Mouse (Mus musculus): Measurements from ENCODE around the gene Nsfl1c.

Gene Nsfl1c

DNA sequence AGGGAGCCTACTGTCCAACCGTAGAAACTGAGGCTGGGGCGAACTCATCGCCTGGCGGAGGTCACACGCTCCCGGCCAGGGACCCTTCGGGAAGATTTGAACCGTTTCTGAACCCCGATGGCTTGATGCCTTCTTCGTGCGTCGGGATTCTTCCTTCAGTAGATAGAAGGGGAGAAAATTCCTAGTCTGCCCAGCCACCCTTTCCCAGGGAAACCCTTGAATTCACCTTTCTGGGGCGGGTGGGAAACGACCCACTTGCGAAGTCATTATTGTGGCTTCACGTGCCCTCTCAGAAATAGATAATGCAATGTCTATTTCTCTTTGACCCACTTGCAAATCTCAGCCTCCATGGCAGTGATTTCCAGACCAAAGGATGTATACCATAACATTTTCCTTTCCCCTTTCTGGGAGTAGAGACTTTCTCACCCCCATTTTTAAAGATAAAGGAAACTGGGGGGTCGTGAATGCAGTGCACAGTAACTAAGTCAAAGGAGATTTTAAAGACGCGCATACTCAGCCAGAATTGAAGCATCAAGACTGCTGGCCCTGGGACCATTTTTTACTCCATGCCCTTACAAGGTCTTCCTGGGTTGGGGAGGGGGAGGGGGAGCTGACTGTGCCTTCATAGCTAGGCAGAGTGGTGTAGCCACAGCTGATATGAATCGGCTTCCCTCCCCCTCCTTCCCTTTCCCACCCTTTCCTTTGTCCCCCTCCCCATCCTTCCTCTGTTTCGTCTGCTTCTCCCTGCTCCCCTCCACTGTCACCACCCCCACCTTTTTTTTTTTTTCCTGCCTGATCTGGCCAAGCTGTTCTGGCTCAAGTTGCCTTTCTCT is 49.3 kb downstream of the Nsfl1c start:
- no peak for DNase-seq (ENCODE audit: low read depth, low spot score)

DNA sequence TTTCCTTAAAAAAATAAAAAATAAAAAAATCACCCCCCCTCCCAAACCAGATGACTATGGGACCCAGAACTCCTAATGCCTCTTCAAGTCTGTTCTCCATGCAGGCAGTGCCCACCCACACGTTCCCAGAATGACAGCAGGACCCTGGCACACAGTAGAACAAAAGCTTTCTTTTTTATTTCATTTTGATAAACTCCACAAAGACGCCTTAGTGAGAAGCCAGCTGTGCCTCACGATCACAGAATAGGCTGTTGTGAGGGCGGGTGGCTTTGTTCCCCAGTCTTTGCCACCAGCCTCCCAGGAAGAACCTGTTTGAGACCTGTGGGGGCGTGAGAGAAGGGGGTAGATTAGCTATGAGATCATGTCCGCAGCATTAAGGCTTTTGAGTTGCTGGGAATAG is 50.7 kb downstream of the Nsfl1c start:
- DNase-seq (ENCODE audit: low read depth, low spot score): no peak

DNA sequence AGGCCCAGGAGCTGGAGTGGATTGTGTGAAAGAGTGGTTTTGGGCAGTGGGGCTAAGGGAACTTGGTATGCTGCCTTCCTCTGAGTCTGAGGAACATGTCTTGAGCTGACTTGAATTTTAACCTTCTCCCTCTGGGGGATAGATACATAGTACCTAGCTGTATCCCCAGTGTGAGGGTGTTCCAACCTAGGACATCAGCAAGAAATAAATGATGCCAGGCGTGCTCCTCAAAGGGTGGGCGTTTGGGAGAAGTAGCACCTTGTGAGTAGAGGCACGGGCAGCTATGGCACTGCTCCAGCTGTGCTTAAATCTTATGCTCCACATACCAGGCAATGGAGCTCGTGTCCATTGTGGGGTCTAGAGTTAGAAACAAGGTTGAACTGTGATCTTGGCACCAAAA is 52.6 kb downstream of the Nsfl1c start:
- DNase-seq (ENCODE audit: low read depth, low spot score): no peak

DNA sequence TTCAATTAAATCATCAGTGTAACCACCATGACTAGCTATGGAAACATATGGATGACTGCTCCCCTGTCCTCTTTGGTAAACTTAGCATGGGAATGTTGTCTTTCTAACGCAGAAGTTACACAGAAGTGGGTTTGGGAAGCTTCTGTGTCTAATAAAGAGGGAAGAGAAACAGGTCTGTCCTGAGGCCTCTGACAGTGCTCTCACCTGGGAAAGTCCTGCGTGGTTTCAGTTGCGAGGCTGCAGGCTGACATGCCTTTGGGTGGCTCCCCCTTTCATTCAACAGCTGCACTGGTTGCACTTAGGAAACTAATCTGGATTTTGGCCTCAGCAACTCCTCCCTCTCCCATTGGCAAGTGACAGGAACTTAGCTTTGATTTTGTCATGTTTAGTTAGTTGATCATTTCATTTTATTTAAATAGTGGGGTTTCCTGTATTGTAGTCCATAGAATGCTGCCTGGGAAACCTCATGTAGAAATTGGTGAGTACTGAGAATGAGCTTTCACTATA is 55.7 kb downstream of the Nsfl1c start:
- no peak for DNase-seq (ENCODE audit: low read depth, low spot score)

Measured in retina, adult 2 months (tissue).